Mouse (Mus musculus): ENCODE results near the gene Fbxw11.

DNA sequence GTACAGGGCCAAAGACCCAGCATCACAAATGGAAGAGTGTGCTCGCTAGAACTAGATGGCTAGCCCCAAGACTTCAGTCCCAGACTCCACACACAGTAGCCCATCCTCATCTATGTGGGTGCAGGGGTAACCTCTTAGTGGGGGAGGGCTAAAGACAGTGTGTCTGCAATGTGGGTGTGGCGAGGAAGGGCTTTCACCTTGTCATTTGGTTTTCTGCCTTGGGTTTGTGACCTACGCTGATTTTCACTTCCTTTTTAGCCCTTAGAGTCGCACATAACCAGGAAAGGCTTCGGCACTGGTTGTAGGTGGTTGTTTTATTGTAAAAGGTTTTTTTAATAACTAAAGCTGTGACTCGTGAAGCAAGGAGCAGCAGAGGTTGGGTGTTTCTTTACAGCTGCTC is 73.0 kb downstream of the Fbxw11 start:
- TF ChIP-seq CTCF (IDR thresholded peaks at IDR 0.05; ENCODE audit: borderline replicate concordance, insufficient read depth, low read depth, low read length) (no peak), POLR2A (IDR thresholded peaks at IDR 0.05; ENCODE audit: borderline replicate concordance, insufficient read depth, low read length) (no peak)

All from cerebellum, adult 2 months (tissue).